Mouse (Mus musculus) left cerebral cortex, postnatal 25 days (tissue): ENCODE results near the gene Gm45234. TPM values are rescaled to one million over a fixed set of nuclear protein-coding genes. Genes with fewer than 3 reads are reported as not detected.

ENCODE experiments used
- DNase-seq, 2 experiments: peaks; one replicate each; pipeline ENCODE4 v3.0.0; 2022; ENCODE audit warnings: low spot score in 2 of 2, mixed read lengths in 1 of 2
- intact Hi-C: fragments of 180-260 bp; cut with DNase I; formaldehyde crosslinking; loops from one replicate; pipeline ENCODE4 v1.15.1; 2025
- total RNA-seq, 2 experiments: library from RNA; stranded (reverse); gene quantifications; 2 replicates each; pipeline ENCODE4 v1.2.3; 2021

The Gm45234 gene
- total RNA-seq, 2 experiments from 2014 or later: not detected

DNA sequence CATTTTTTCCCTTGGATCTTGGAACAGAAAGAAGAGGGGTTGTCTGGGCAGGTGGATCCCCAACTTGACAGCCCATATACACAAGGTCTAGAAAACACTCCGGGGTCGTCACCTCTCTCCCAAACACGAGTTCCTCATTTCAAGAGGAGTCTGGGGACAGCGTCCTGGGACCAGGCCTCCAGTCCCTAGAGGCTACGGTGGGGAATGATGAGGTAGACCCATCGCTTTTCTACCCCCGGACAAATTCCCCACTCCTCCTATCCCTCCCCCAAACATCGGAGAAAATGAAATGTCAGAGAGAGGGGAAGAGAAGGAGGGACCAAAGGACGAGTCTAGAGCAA, 12.9 kb upstream of the Gm45234 start:
- intact Hi-C loops: loop anchor here (1.0 to 2.0 kb wide), 2 partner anchors 36 to 41 kb away; no protein-coding TSS in a partner anchor
- no peak for DNase-seq

GRCm38 (mm10) chr6:124767920-124768703, 12.3 kb upstream of the Gm45234 start:
- intact Hi-C loops: loop anchor here (2.0 kb wide), 1 partner anchor 37 kb away; no protein-coding TSS in a partner anchor
- peak in 1 of 2 experiments; percentile 76 for DNase-seq

GRCm38 (mm10) chr6:124767536-124767919, 11.7 kb upstream of the Gm45234 start:
- intact Hi-C loops: no loop called here
- DNase-seq: no peak

GRCm38 (mm10) chr6:124765951-124766350, 10.1 kb upstream of the Gm45234 start:
- DNase-seq: no peak
- intact Hi-C loops: no loop called here

GRCm38 (mm10) chr6:124759259-124759658, 3.4 kb upstream of the Gm45234 start:
- intact Hi-C loops: loop anchor here (2.0 to 5.0 kb wide), 3 partner anchors 14 to 97 kb away; partner anchors contain the start of genes Emg1, Lpcat3 and Phb2
- DNase-seq: peak; percentile 83 to 86

DNA sequence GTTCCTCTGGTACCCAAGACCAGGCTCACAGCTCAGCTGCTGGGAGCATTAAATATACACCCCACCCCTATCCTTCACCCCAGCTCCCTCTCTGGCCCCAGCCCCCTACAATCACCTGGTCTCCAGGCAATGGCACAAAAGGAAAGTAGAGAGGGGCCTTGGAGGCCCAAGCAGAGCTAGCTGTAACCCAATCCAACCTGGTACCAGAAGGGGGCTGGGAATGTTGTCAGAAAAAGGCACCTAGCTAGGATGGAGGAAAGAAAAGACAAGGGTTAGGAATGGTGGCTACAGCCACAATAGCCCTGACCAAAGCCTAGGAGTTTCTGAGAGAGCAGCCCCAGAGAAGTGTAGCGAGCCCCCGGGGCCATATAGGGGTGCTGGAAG, 3.0 kb upstream of the Gm45234 start:
- intact Hi-C loops: loop anchor here (2.0 to 5.0 kb wide), 3 partner anchors 14 to 97 kb away; partner anchors contain the start of genes Emg1, Lpcat3 and Phb2
- DNase-seq: no peak

DNA sequence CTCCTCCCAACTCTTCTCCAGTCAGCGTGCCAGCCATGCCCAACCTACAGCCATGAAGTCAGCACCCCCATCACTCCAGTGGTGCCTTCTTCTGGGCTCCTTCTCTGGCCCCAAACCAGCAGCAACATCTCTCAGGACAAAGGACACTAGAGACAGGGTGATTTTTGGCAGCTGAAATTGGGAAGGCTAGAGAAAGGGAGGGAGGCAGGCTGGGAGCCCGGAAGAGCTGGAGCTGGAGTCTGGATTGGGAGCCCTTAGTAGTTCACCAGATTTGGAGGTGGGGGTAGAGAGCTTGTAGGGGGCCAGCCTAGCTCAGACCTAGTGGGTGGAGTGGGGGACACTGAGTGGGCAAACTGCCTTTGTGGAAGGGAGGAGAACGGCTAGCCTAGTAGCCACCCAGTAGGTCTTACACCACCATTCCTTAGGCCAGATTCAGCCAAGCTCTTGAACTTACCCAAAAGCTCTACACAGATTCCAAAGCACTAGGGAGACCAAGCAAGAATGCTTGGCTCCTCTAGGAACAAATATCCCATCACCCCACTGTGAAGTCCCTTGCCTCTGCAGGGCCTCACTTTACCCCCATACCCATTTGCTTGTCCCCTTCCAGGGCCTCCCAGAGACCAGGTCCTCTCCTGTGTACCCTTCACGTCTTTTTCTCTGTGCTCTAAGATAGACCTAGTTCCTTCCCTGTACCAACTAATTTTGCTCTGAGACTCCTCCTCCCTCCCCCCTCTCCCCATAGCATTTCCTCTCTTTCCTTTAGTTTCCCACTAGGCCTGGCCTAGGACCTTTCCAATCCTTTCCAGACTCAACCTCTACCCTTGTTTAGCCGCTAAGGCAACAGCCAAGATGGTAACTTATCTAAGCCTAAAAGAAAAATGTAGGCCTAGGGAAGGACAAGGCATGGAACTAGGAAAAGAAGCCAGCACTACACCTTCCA, 2.4 kb upstream of the Gm45234 start:
- intact Hi-C loops: loop anchor here (2.0 to 5.0 kb wide), 3 partner anchors 13 to 96 kb away; partner anchors contain the start of genes Emg1, Lpcat3 and Phb2
- DNase-seq: peak; percentile 66 to 77

- intact Hi-C loops: loop anchor here (5.0 kb wide), 2 partner anchors 45 to 95 kb away; partner anchors contain the start of genes Emg1, Lpcat3 and Phb2
- no peak for DNase-seq
These were observed 1.6 kb upstream of the Gm45234 start for GRCm38 (mm10) chr6:124757351-124757880.

DNA sequence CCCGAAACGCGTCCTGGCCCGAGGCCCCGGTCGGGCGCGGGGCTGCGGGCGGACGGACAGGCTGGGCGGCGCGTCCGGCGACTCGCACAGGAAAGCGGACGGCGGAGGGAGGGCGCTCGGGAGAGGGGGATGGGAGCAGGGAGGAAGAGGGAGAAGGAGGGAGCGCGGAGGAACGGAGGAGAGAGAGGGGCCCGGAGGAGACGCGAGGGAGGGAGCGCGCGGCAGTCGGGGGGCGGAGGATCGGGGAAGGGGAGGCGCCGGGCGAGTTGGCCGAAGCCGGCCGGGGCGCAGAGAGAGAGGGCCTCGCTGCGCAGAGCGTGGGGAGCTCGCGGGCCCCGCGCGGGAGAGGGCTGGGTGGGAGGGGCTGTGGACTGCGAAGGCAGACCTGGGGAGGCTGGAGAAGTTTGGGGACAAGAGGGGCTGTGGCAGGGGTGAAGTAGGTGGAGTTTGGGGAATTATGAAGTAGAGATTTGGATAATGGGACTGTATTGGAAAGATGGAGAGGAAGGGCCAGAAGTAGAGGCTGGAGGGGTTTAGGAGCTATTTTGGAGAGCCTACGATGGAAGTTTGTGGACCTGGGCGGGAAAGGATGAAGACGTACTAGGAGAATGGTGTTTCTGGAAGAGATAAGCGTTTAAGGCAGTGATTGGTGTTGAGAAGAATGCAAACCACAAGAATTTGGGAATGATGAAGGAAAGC, 980 bp upstream of the Gm45234 start:
- intact Hi-C loops: loop anchor here (5.0 kb wide), 2 partner anchors 44 to 94 kb away; partner anchors contain the start of genes Emg1, Lpcat3 and Phb2
- DNase-seq: peak; percentile 76 to 79

DNA sequence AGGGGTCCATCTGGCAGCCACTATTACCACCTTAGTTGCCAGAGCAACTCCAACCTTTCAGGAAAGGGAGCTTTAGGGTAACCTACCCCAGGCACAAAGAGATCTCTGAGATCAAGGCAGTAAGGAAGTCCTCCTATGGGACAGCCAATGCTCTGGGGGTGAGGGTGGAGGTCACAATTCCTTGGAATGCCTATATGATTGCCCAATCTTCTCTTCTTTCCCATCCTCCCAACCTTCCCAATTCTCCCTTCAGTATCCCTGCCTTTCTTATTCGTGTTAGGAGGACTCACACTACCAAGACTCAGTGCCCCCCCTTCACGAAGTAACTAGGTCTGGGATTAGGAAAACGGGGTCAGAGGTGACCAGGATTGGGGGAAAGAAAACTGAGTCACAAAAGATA, 515 bp downstream of the Gm45234 start:
- DNase-seq: no peak
- intact Hi-C loops: loop anchor here (5.0 kb wide), 2 partner anchors 43 to 93 kb away; partner anchors contain the start of genes Emg1, Lpcat3 and Phb2

- intact Hi-C loops: no loop called here
- no peak for DNase-seq
These were observed 2.0 kb downstream of the Gm45234 start for GRCm38 (mm10) chr6:124753861-124754260.

DNA sequence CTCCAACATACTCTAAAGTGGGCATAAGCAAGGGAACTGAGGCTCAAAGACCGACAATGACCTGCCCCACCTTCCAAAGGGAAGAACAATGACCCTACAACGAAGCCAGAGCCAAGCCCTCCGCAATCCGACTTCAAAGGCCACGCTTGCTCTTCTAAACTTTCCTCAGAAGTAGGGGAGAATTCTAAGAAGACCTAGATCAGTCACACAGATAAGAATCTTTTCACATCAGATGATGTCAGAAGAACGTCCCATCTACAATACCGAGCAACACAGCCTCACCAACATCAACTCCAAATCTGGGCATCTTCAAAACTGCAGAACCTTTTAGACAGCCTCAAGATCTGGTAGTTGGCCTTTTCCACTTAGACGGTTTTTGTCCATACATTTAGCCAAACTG, 5.4 kb downstream of the Gm45234 start:
- DNase-seq: no peak
- intact Hi-C loops: no loop called here

GRCm38 (mm10) chr6:124746654-124747632, 8.9 kb downstream of the Gm45234 start:
- no peak for DNase-seq
- intact Hi-C loops: no loop called here

DNA sequence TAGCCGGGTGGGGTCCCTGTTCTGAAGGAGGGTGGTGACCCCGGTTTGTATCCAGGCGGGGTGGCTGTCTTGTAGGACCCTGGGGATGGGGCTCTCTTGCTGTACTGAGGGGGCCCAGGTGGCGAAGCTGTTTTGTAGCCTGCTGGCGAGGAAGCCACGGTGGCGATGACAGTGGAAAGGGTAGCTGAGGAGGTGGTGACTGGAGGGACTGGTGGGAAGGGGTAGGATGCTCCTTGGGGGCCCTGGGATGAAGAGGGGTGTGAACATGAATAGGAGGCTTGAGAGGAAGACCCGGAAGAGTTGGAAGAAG, 9.6 kb downstream of the Gm45234 start:
- DNase-seq: no peak
- intact Hi-C loops: no loop called here

DNA sequence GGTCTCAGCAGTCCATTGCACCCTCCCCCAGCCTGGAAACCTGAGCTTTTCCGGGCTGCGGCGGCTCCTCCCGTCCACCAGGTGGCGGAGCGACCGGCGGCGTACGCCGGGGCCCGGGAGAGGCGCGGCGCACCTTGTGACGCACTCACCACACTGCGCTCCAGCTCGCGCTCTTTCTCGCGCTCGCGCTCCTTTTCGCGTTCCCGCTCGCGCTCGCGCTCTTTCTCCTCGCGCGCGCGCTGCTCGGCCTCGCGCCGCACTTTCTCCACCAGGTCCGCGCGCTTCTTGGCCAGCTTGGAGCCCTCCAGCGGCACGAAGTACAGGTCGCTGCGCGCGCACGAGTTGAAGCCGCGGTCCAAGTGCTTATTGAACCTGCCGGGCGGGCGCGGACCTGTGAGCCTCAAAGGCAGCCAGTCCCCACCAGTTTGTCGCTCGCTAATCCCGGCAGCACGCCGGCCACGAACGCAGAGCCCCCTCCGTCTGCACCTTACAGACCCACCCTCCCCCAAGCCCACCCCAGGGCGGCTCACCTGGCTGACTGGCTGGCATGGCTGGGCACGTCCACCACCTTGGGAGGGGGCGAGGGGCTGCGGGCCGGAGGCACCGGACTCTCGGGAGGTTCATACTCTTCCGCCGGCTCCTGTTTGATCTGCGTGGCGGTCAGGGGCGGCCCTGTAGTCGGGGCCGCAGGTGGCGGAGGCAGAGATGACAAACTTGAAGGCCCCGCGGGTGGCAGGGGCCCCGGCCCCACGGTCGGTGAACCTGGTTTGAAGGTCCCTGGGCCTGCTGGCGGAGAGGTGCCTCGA, 10.1 kb downstream of the Gm45234 start:
- intact Hi-C loops: loop anchor here (2.0 kb wide), 1 partner anchor 13 kb away; no protein-coding TSS in a partner anchor

DNA sequence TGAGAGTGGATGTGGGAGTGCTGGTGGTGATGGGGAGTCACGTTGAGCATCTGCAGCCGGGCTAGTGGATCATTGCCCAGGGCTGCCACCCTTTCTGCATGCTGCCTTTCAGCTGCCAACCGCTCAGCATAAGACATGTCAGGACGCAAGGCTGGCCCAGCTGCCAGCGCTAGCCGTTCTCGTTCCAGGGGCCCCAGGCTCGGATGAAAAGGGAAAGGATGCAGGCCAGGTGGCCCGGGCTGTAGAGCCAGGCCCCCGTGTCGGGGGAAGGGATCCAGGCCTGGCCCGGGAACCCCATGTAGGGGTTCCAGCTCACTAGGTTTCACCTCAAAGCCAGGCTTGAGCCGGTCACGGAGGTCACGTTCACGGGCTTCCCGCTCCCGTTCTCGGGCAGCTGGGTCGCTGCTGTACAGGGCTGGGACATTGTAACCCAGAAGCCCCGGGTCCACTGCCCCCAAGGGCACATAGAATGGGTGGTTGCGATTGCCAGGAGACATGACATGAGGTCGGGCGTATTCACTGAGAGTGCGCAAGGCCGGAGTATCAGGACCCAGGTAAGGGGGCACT, 11.0 kb downstream of the Gm45234 start:
- no peak for DNase-seq
- intact Hi-C loops: loop anchor here (2.0 kb wide), 1 partner anchor 14 kb away; no protein-coding TSS in a partner anchor

More for the DNA sequence above, 10.1 kb downstream of the Gm45234 start:
- peak; percentile 95 to 97 for DNase-seq

DNA sequence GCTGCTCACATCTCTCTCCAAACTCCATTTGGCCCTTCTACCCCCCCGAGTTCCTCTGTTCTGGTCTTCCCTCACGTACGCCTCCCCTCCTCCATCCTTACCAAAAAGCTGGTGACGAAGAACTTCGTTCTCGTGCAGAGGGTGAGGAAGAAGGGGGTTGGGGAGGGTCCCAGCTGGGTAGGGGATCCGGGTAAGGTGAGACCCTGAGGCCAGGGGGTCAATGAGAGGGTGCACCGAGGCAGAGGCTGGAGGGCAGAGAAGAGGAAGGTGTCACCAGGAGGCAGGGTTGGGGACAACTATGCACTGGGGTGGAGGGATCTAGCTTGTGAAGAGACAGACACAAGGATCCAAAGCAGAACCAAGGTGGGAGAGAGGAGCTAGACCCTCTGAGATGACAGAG, 12.2 kb downstream of the Gm45234 start:
- no peak for DNase-seq
- intact Hi-C loops: loop anchor here (2.0 kb wide), 1 partner anchor 15 kb away; no protein-coding TSS in a partner anchor
